In the genomic region with DNA sequence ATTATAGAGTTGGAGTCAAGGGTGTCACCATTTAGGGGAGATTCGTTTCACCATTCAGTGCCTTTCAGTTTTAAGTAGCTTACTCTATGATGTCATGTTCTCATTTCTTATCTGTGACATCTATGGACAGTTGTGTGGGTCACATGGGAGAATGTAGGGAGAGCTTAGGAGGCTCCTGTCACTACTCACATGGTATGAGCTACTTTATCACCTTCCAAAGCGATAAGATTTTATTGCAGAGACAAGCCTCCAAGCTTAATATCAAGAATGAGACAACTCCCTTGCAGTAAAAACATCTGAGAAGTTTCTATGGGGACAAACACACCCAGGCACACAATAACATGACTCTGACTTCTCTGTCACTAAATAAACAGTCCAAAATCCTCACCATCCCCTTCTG, we compare ENCODE assay signal across 14 mouse cellular contexts.
"Had no signal": no experiment of that assay in that cellular context is flagged by ENCODE, and none has a peak within 500 bp of the region (broad histone marks: within the 10 kb centered on the region; RNA-seq: fewer than 3 reads in every experiment).

No protein-coding gene starts in this region.

- H3K36me3 ChIP-seq: midbrain, embryonic 10.5 days; midbrain, embryonic 12.5 days; neural tube, embryonic 12.5 days had no signal

- H3K9me3 ChIP-seq: midbrain, embryonic 10.5 days; midbrain, embryonic 12.5 days; neural tube, embryonic 12.5 days had no signal

- H3K4me1 ChIP-seq: midbrain, embryonic 10.5 days; midbrain, embryonic 12.5 days; neural tube, embryonic 12.5 days had no signal

- ATAC-seq: midbrain, embryonic 16.5 days had no signal

- H3K4me3 ChIP-seq: midbrain, embryonic 10.5 days; midbrain, embryonic 12.5 days; neural tube, embryonic 12.5 days had no signal

- H3K9ac ChIP-seq: lung, embryonic 14.5 days; midbrain, embryonic 12.5 days; neural tube, embryonic 12.5 days had no signal

- DNase-seq: lung, adult 18-20 months; lung, embryonic 14.5 days; lung, postnatal 10 days; lung, postnatal 4 days; midbrain, embryonic 14.5 days; right cerebral cortex, postnatal 14 days; spleen, adult 18-20 months; thymus, adult 18-20 months; thymus, postnatal 14 days; thymus, postnatal 36 days had no signal

- H3K27me3 ChIP-seq: midbrain, embryonic 12.5 days; neural tube, embryonic 12.5 days had no signal

- H3K27ac ChIP-seq: midbrain, embryonic 10.5 days; midbrain, embryonic 12.5 days; neural tube, embryonic 12.5 days had no signal

- H3K4me2 ChIP-seq: lung, embryonic 14.5 days; midbrain, embryonic 12.5 days; neural tube, embryonic 12.5 days had no signal
